Mouse (Mus musculus): Measurements from ENCODE around the gene Srm. TPM values are rescaled to one million over a fixed set of nuclear protein-coding genes. Genes with fewer than 3 reads are reported as not detected.

Srm gene
- 2.8 to 5.2 TPM (median 3.5 TPM) in 3 replicates for total RNA-seq (2017)

DNA sequence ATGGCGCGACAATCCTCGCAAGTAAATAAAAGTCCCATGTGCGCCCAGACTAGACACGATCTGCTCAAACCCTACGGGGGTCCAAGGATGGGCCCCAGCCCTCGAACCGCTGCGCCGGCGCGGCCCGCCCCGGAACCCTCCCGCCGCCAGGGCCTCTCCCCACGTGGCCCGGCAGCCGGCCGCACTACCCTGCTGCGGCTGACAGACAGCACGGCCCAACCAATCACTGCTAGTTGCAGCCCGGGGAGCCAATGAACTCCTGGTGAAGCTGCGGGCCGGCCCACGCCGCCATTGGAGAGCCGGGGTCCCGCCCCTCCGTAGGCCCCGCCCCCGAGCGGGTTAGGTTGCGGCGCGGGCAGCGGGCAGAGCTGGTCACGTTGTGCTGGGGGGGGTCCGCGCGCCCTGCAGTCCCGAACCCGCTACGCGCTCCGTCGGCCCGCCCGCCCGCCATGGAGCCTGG lies at the start of gene Srm:
Gene Srm, plus strand, starts transcription at position 333 of the 460 bp plus-strand sequence.
- ATAC-seq (replicated peaks; ENCODE audit: insufficient number of reproducible peaks, low FRiP score, low TSS enrichment, poor library complexity, severe bottlenecking) = peak; percentile 98

DNA sequence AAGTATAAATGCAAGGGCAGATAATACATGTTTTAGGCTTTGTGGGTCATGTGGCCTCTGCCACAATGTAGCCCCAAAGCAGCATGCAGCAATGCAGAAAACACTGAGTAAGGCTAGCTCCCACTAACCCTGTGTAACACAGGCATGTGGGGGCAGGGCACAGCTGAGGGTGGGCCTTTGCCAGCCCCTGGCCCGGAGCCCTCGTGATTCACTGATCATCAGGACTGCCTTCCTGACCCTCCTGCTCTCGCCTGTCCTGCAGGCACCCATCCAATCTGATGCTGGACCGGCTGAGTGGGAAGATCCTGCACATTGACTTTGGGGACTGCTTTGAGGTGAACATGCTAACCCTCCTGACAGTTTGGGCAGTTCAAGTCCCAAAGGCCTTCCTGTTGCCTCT lies 42.2 kb upstream of the Srm start:
- ATAC-seq (replicated peaks; ENCODE audit: insufficient number of reproducible peaks, low FRiP score, low TSS enrichment, poor library complexity, severe bottlenecking) = no peak

DNA sequence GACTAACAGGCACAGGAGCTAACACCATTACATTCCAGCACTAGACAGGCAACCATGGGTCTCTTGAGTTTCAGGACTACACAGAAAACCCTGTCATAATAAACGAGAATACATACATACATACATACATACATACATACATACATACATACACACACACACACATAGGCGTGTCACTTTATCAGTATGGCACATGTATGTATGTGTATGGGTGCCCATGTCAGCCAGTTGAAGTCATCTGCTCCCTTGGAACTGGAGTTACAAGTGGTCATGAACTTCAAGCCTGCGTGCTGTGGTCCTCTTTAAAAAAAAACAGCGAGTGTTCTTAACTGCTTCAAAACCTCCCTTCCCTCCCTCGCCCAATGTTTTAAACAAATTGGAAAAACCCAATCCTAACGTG lies 33.5 kb upstream of the Srm start:
- no peak for ATAC-seq (replicated peaks; ENCODE audit: insufficient number of reproducible peaks, low FRiP score, low TSS enrichment, poor library complexity, severe bottlenecking)

DNA sequence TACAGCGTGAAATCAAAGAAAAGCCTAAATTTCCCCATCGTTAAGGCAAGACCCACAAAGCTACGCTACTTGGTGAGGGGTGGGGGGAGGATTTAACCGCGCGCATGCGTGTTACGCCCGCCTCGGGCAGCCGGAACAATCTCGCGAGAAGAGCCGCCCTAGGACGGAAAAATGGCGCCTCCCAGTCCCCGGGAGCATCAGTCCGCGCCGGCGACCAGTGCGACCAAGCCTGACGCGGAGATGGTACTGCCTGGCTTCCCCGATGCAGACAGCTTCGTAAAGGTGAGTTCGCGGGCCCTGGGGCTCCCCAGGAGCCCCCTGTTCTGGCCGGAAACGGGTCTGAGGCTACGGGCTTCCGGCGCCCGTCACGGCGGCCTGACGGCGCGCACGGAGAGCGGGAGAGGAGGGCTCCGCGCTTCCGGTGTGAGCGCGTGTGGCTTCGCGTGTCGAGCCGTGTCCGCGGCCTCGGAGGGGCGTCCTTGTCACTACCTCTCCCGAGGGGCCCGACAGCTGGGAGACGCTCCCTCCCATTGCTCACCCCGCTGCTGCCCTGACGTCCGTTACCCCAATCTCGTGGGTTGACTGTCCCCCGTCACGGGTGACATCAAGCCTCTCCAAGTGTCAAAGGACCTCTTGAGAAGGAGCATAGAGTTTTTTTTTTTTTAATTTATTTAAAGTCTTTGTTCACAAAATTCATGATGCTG lies 32.9 kb upstream of the Srm start, which contains the start of gene Exosc10:
Gene Exosc10, plus strand, starts transcription at position 133 of the 704 bp plus-strand sequence.
- peak; percentile 89 for ATAC-seq (replicated peaks; ENCODE audit: insufficient number of reproducible peaks, low FRiP score, low TSS enrichment, poor library complexity, severe bottlenecking)

DNA sequence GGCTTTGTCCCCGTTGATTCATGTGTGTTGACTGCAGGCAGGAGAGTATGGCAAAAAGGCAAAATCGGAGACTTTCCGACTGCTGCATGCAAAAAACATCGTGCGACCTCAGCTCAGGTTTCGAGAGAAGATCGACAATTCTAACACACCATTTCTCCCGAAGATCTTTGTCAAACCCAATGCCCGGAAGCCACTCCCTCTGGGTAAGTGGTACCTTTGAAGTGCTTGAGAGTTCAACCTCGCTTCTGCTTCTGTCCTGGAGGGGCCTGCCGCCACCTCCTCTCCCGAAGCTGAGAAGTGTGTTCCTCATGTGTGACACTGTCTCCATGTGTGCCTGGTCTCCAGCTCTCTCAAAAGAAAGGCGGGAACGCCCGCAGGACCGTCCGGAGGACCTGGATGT lies 28.6 kb upstream of the Srm start:
- ATAC-seq (replicated peaks; ENCODE audit: insufficient number of reproducible peaks, low FRiP score, low TSS enrichment, poor library complexity, severe bottlenecking) = no peak

DNA sequence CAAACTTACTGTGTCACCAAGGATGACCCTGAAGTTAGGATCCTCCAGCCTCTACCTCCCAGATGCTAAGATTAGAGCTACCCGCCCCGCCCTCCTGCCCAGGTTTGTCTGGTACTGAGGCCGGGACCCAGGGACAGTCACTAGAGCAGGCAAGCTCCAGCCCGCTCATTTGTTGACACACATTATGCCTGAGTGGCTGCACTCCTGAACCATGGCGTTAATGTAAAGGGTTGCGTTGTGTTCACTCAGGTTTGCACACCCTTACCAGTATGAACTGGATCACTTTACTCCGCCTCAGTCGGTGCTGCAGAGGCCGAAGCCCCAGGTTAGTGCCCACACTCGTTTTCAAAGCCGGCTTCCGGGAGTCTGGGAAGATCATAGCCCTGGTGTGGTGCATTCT lies 27.7 kb upstream of the Srm start:
- no peak for ATAC-seq (replicated peaks; ENCODE audit: insufficient number of reproducible peaks, low FRiP score, low TSS enrichment, poor library complexity, severe bottlenecking)

DNA sequence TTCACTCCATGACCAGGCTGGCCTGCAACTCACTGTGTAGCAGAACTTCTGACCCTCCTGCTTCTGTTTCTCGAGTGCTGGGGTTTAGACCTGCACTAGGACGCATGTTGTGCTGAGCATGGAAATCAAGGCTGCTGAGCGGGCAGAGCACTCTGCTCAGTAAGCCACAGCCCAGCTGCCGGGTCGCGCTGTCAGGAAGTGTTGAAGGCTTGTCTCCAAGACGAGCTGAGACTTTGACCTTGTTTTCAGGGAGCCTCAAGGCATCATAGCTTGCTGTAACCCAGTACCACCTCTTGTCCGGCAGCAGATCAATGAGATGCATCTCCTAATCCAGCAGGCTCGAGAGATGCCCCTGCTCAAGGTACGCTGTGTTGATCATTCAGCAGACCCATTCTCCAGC lies 21.2 kb upstream of the Srm start:
- no peak for ATAC-seq (replicated peaks; ENCODE audit: insufficient number of reproducible peaks, low FRiP score, low TSS enrichment, poor library complexity, severe bottlenecking)

DNA sequence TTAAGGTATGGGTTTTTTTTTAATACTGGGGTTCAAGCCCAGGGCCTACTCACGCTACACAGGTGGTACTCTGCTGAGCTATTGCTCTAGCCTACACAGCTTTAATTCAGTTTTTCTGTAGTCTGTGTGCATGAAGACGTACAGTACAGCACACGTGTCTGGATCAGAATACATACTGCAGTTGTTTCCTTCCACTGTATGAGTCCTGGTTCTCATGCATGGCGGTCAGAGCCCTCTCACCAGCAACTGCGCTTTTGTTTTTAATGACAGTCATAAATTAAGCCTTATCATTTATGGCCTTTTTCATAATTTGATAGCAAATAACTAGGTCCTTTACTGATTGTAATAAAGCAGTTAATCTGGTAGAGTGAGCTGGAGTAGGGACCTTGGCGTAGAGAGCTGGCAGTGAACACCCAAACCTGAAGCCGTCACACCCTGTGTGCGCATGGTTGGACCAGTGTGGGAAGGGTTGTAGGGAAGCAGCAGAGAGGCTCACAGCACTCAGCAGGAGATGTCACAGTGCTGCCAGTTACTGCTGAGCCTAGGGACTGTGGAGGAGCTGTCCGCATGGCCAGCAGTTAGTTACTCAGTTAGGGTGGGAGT lies 20.5 kb upstream of the Srm start:
- no peak for ATAC-seq (replicated peaks; ENCODE audit: insufficient number of reproducible peaks, low FRiP score, low TSS enrichment, poor library complexity, severe bottlenecking)

DNA sequence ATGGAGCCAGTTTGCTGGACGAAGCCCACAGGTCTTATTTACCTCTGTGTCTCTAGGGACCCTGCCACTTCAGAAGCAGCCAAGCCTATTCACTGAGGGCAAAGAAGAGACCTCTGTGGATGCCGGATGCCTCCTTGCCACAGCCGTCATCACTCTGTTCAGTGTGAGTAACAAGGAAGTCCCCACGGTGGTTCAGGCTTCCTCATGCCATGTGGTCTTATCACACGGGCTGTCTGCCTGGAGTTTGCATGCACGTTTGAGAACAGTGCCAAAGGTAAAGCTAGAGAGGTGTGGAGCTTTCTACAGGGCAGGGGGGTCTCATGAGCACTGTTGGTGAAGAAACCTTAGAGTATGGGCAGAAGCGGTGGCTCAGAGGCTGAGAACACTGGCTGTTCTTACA lies 18.1 kb upstream of the Srm start:
- no peak for ATAC-seq (replicated peaks; ENCODE audit: insufficient number of reproducible peaks, low FRiP score, low TSS enrichment, poor library complexity, severe bottlenecking)

DNA sequence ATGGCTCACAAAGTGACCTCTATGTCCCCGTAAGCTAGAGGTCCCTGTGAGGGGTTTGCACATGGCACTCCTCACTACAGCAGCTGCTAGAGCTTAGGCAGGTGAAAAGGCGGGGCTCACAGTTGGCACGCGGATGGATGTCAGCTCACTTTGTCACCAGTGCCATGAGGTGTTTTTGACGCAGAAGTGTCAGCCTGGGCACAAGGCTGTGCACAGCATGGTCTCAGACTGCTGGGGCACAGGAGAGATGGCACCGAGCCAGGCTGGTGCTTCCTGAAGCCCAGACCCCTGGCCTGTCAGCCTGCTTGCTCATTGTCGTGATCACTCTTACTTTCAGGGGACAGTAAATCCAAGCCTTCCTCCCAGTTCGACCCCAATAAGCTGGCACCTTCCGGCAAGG lies 10.5 kb upstream of the Srm start:
- ATAC-seq (replicated peaks; ENCODE audit: insufficient number of reproducible peaks, low FRiP score, low TSS enrichment, poor library complexity, severe bottlenecking) = no peak

DNA sequence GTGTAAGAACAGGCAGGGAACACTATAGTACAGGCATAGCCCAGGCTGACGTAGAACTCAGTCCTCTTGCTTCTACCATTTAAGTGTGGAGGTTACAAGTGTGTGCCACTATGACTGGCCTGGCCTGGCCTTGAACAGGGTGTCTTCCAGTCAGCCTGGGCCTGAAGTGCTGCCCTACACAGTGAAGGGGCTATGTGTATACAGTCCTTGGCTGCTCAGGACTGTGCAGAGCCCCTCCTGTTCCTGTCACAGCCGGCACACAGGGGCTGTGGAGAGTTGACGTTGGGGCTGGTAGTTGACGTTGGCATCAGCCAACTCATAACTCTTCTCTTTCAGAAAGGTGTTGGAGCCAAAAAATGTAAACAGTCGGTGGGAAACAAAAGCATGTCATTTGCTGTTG lies 9.9 kb upstream of the Srm start:
- ATAC-seq (replicated peaks; ENCODE audit: insufficient number of reproducible peaks, low FRiP score, low TSS enrichment, poor library complexity, severe bottlenecking) = no peak

DNA sequence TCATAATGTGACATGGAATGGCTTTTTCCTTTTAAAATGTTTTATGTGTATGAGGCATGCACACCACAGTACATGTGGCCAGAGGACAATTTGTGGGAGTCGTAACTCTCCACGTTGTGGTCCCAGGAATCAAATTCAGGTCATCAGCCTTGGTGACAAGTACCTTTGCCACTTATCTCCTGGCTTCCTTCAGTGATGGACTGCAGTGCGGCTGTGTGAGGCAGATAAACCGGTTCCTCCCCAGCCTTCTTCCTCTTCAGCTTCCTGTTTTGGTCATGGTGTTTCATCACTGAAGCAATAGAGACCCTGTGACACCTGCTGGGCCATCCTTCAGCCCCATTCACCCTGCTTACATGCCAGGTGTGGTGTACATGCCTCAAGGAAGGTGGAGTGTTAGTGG lies 8.0 kb upstream of the Srm start:
- peak; percentile 34; the same call in 1 of the 2 replicates for ATAC-seq (replicated peaks; ENCODE audit: insufficient number of reproducible peaks, low FRiP score, low TSS enrichment, poor library complexity, severe bottlenecking)

DNA sequence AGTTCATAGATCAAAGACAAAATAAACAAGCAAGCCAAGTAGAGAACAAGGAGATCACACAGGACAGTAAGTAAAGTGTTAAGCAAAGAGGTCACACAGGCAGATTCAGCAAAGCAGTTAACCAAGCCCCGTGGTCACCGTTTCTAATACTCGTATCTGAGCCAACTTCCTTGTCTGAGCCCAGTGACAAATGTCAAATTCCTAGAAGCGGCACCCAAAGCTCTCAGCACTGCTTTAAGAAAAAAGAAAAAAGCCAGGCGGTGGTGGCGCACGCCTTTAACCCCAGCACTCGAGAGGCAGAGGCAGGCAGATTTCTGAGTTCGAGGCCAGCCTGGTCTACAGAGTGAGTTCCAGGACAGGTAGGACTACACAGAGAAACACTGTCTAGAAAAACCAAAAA lies 4.7 kb upstream of the Srm start:
- ATAC-seq (replicated peaks; ENCODE audit: insufficient number of reproducible peaks, low FRiP score, low TSS enrichment, poor library complexity, severe bottlenecking) = no peak

DNA sequence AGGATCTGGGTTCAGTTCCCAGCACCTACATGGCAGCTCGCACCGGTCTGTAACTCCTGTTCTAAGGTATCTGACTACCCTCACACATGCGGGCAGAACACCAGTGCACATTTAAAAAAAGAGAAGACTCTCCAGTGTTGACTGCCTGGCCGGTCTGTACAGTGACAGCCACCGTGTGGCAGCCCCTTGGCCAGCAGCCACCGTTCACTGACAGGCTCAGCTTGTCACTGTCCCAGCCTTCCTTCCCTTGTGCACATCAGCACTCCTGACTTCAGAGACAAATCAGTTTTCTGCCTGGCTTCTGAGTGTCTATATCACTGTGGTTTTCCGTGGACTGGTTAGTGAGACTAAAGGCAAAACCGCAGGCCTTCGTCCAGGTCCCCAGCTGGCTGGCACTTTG lies 2.5 kb upstream of the Srm start:
- no peak for ATAC-seq (replicated peaks; ENCODE audit: insufficient number of reproducible peaks, low FRiP score, low TSS enrichment, poor library complexity, severe bottlenecking)

DNA sequence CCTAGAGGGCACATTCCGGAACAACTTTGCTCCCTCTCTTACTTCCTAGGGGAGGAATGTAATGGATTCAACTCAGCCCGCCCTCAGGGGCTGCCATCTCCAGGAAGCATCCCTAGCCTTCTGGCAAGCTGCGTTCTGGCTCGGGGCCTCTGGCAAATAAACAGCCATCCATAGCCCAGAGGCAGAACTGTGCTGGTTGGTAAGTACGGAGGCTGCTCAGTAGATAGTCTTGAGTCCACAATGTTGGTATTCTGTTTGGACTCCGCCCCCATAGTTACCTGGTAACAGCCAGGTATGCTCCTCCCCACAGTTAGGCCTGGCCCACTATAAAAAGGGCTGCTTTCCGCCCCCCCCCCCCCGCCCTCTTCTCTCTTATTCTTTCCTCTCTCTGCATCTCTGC lies 1.7 kb upstream of the Srm start:
- ATAC-seq (replicated peaks; ENCODE audit: insufficient number of reproducible peaks, low FRiP score, low TSS enrichment, poor library complexity, severe bottlenecking) = no peak

DNA sequence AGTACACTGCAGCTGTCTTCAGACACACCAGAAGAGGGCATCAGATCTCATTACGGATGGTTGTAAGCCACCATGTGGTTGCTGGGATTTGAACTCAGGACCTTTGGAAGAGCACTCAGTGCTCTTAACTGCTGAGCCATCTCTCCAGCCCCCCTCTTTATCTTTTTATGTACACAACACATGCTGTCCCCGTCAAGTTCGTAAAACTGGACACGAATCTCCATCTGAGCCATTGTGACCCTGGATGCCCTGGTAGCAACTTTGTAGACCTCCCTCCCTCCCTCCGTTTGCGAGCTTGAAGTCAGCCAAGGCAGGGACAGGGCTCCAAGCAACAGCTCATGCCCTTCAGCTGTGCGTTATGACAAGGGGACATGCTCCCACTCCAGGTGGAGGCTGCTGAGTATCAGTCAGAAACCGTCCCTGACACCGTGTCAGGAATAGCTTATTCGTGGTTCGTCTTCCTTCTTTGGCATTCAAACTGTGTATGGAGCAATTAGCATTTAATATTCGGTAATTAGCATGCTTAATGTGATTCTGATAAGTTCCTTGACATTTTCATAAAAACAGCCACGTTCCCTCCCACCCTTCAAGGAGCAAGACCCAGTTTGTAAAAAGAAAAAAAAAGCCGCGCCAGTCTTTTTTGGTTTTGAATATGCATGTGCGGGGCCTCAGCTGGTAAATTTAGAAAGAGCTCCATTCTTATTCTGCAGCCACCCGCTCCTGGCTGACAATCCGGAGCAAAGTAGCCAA lies 707 bp upstream of the Srm start:
- no peak for ATAC-seq (replicated peaks; ENCODE audit: insufficient number of reproducible peaks, low FRiP score, low TSS enrichment, poor library complexity, severe bottlenecking)

DNA sequence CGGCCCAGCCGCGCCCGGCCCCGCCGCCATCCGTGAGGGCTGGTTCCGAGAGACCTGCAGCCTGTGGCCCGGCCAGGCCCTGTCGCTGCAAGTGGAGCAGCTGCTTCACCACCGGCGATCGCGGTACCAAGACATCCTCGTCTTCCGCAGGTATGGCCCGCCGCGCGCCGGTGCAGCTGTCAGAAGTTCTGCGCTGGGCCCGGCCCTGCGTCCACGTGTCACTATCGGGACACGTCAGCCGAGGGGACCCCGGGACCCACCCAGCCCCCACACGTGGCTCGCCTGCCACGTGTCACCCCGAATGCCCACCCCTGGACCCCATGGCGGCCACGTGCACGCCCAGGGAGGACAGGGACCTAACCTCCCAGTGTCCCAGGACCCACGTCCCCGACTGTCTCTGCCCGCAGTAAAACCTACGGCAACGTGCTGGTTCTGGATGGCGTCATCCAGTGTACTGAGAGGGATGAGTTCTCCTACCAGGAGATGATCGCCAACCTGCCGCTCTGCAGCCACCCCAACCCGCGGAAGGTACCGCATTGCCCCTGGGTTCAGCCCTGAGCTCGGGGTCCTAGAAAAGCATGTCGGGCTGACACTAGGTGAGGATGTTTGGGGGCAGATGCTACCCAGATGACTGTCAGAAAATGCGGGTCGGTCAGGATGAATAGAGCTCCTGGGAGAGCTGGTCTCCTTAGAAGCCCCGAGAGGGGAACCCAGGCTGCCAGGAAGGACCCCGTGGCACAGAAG lies 506 bp downstream of the Srm start:
- no peak for ATAC-seq (replicated peaks; ENCODE audit: insufficient number of reproducible peaks, low FRiP score, low TSS enrichment, poor library complexity, severe bottlenecking)

DNA sequence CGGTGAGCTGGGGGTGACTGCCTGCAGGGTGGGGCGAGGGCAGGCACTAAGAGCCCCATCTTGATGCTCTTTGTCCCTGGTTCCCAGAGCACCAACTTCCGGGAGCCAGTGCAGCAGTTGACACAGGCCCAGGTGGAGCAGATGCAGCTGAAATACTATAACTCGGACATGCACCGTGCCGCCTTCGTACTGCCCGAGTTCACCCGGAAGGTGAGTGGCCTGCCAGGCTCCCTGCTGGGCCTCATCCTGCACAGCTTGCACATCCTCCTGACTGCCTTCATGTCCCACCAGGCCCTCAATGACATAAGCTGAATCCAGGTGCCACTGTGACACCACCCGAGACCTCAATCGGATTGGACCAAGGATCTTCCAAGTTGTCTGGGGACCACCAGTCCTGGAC lies 2.7 kb downstream of the Srm start:
- ATAC-seq (replicated peaks; ENCODE audit: insufficient number of reproducible peaks, low FRiP score, low TSS enrichment, poor library complexity, severe bottlenecking) = no peak

DNA sequence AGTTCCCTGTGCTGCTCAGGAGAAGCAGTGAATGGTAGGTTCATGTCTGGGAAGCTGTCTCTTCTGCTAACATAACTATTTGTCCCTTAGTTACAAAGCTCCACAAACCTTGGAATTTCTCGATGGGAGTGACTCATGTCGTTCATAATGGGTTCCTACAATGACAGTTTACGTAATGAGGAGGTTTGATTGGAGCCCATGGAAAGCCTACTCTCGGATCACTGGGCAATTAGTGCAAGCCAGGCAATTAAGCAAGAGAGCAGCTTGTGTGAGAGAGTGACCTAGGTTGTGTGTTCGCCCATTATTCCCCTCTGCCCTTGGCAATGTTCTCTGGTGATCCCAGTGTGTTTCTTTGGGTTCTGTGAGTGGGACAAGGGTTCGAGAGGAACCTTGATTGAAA lies 4.6 kb downstream of the Srm start:
- no peak for ATAC-seq (replicated peaks; ENCODE audit: insufficient number of reproducible peaks, low FRiP score, low TSS enrichment, poor library complexity, severe bottlenecking)
